Mouse (Mus musculus) C2C12 (cell line): Measurements from ENCODE around the gene Wdr25. TPM values are rescaled to one million over a fixed set of nuclear protein-coding genes. Genes with fewer than 3 reads are reported as not detected.

Source experiments
- H3K27me3 ChIP-seq: one replicate; pipeline ENCODE4 v1.6.1; 2011; ENCODE audit not compliant: control insufficient read depth, insufficient read depth, insufficient read length
- H3K36me3 ChIP-seq: one replicate; pipeline ENCODE4 v1.6.1; 2011; ENCODE audit not compliant: control insufficient read depth, insufficient read depth
- H3K4me3 ChIP-seq: one replicate; pipeline ENCODE4 v1.5.1; 2011; ENCODE audit warnings: mild to moderate bottlenecking, control low read depth; ENCODE audit not compliant: poor library complexity, insufficient read depth, severe bottlenecking
- H3K79me2 ChIP-seq: one replicate; pipeline ENCODE4 v1.6.1; 2011; ENCODE audit not compliant: control insufficient read depth, insufficient read depth
- H3K79me3 ChIP-seq: one replicate; pipeline ENCODE4 v1.6.1; 2011; ENCODE audit warnings: low read depth, control low read depth
- H3ac ChIP-seq: one replicate; pipeline ENCODE3; 2011; ENCODE audit warnings: low read depth; ENCODE audit not compliant: control insufficient read depth, insufficient read length
- CEBPB ChIP-seq: IDR thresholded peaks from one replicate; pipeline ENCODE4 v1.6.1; 2011; ENCODE audit warnings: low read depth, mild to moderate bottlenecking, control low read depth, moderate library complexity
- CTCF ChIP-seq: IDR thresholded peaks from one replicate; pipeline ENCODE4 v1.5.1; 2011; ENCODE audit not compliant: control insufficient read depth, insufficient read depth, insufficient read length
- FOSL1 ChIP-seq: IDR thresholded peaks from one replicate; pipeline ENCODE4 v1.8.0; 2011; ENCODE audit warnings: mild to moderate bottlenecking, low read length; ENCODE audit not compliant: poor library complexity, insufficient read depth, severe bottlenecking
- MAX ChIP-seq: IDR thresholded peaks from one replicate; pipeline ENCODE4 v1.6.1; 2011; ENCODE audit warnings: mild to moderate bottlenecking, control low read depth
- MYOD1 ChIP-seq: IDR thresholded peaks from one replicate; pipeline ENCODE4 v1.6.1; 2011; ENCODE audit warnings: low read depth; ENCODE audit not compliant: control insufficient read depth, insufficient read length
- MYOG ChIP-seq: IDR thresholded peaks from one replicate; pipeline ENCODE4 v1.6.1; 2011; ENCODE audit not compliant: control insufficient read depth, insufficient read length; ENCODE audit errors: extremely low read depth
- USF1 ChIP-seq: IDR thresholded peaks from one replicate; pipeline ENCODE4 v1.6.1; 2011; ENCODE audit warnings: low read depth, mild to moderate bottlenecking, control low read depth, moderate library complexity
- polyA plus RNA-seq: library from polyadenylated mRNA; unstranded; fragments of >200 nt; fragmentation: generic; extraction: Trizol; gene quantifications from one replicate; pipeline ENCODE4 v1.2.1, GENCODE M21; 2012; ENCODE audit warnings: missing spikeins

Gene Wdr25
- polyA plus RNA-seq, 1 experiment, result 9.4 TPM

- Histone ChIP-seq H3ac (no peak overlapping the region), H3K27me3 (no peaks in the 10 kb centered on the region), H3K4me3 (no peak overlapping the region), H3K36me3 (no peaks in the 10 kb centered on the region), H3K79me2 (no peaks in the 10 kb centered on the region), H3K79me3 (no peaks in the 10 kb centered on the region)
- TF ChIP-seq MYOD1, result no peak
- no peak for TF ChIP-seq CEBPB
- no peak for TF ChIP-seq FOSL1
- TF ChIP-seq USF1, result no peak
- TF ChIP-seq MYOG, result no peak
- no peak for TF ChIP-seq CTCF
- no peak for TF ChIP-seq MAX
Observed at GRCm38 (mm10) chr12:109074777-109075285, 181.4 kb downstream of the Wdr25 start.

GRCm38 (mm10) chr12:109077036-109077435 is 183.6 kb downstream of the Wdr25 start:
- Histone ChIP-seq H3K36me3 (no peaks in the 10 kb centered on the region), H3K27me3 (no peaks in the 10 kb centered on the region)
- TF ChIP-seq MYOD1, result no peak
- no peak for TF ChIP-seq FOSL1
- no peak for TF ChIP-seq MAX
- TF ChIP-seq USF1, result peak; percentile 24
- no peak for TF ChIP-seq CTCF

More at GRCm38 (mm10) chr12:109077036-109077435, 183.6 kb downstream of the Wdr25 start:
- no peaks in the 10 kb centered on the region for H3K79me2 ChIP-seq
- no peaks in the 10 kb centered on the region for H3K79me3 ChIP-seq
- H3K4me3 ChIP-seq, result no peak overlapping the region
- H3ac ChIP-seq, result no peak overlapping the region

Other genes starting within 250 kb of the Wdr25 start
- 0.22 TPM for gene Degs2, start 191.3 kb upstream of the Wdr25 start, polyA plus RNA-seq
- 13.9 TPM for gene Yy1, start 100.7 kb upstream of the Wdr25 start, polyA plus RNA-seq
- gene Slc25a29, start 57.7 kb upstream of the Wdr25 start, polyA plus RNA-seq, result 5.5 TPM
- gene Slc25a47, start 57.6 kb upstream of the Wdr25 start, polyA plus RNA-seq, result 2.4 TPM
- 65.8 TPM for gene Wars, start 543 bp downstream of the Wdr25 start, polyA plus RNA-seq
- gene Begain, start 174.6 kb downstream of the Wdr25 start, polyA plus RNA-seq, result 0.11 TPM